Mouse (Mus musculus): Measurements from ENCODE around the gene Mdk. TPM values are rescaled to one million over a fixed set of nuclear protein-coding genes. Genes with fewer than 3 reads are reported as not detected.
A peak's percentile ranks its signal among the peaks of the same experiment; 100 is the strongest.

Mdk gene
- total and polyA plus RNA-seq, 2 experiments from 2014 or later = 54.9 to 167 TPM

DNA sequence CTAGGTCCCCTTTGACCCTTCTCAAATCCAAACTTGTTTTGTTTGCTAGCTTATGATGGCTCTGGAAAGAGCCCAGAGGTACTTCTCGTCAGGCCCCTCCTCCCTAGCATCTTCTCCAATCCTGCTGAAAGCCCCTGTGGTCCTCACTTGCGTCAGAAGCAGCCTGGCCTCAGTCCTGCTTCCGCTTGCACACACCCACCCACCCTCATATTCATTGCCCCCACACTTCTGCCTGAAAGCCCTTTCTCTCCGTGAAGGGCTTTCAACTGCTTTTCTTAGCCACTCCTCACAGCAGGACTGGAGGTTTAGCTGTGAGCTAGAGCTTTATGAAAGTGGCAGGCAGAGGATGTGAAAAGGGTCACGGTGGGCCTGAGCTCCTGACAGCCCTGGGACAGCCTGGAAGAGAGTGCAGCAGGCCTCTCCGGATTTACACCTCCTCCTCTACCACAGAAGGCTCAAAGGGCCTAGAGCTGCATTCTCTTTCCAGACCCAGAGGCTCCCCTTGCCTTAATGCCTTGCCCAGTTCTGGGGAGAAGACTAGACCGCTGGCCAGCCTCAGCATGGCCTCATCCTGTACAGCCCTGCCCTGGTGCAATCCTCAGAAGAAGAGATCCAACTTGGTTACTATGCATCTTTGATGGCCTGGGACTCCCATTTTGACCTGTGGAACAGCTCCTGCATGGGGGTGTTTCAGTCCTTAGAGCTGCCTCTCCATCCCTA lies 41.5 kb upstream of the Mdk start:
- Histone ChIP-seq H3K4me1 (ENCODE audit: insufficient read depth, low read length) (peaks cover 19% of the 10 kb centered on the region), H3K27ac (no peak overlapping the region), H3K9me3 (ENCODE audit: low read length) (no peaks in the 10 kb centered on the region), H3K27me3 (ENCODE audit: insufficient read depth, low read length) (no peaks in the 10 kb centered on the region), H3K9ac (replicated peaks; ENCODE audit: low read length) (no peak overlapping the region), H3K36me3 (ENCODE audit: insufficient read depth, low read length) (no peaks in the 10 kb centered on the region), H3K4me2 (ENCODE audit: low read depth, low read length) (no peak overlapping the region), H3K4me3 (ENCODE audit: low read length) (no peak overlapping the region)
- TF ChIP-seq CTCF (IDR thresholded peaks at IDR 0.05; ENCODE audit: low read depth) = no peak
- WGBS = 29% methylated on average over 7 of the region's 7 CpGs
- ATAC-seq (peak; percentile 11; the same call in 1 of the 2 replicates), DNase-seq (ENCODE audit: low spot score) (no peak)

GRCm38 (mm10) chr2:91972121-91972566 lies 40.0 kb upstream of the Mdk start:
- WGBS = 39% methylated on average over 13 of the region's 13 CpGs
- ATAC-seq (no peak), DNase-seq (ENCODE audit: low spot score) (no peak)
- H3K27me3 ChIP-seq (ENCODE audit: insufficient read depth, low read length) = no peaks in the 10 kb centered on the region
- H3K4me1 ChIP-seq (ENCODE audit: insufficient read depth, low read length) = peaks cover 12% of the 10 kb centered on the region
- peak overlapping the region; percentile 73; the same call in 1 of the 2 replicates for H3K27ac ChIP-seq
- no peaks in the 10 kb centered on the region for H3K9me3 ChIP-seq (ENCODE audit: low read length)
- H3K36me3 ChIP-seq (ENCODE audit: insufficient read depth, low read length) = no peaks in the 10 kb centered on the region
- TF ChIP-seq CTCF (IDR thresholded peaks at IDR 0.05; ENCODE audit: low read depth) = no peak
- H3K4me2 ChIP-seq (ENCODE audit: low read depth, low read length) = peak overlapping the region; percentile 11; the same call in 1 of the 2 replicates
- no peak overlapping the region for H3K9ac ChIP-seq (replicated peaks; ENCODE audit: low read length)
- no peak overlapping the region for H3K4me3 ChIP-seq (ENCODE audit: low read length)

DNA sequence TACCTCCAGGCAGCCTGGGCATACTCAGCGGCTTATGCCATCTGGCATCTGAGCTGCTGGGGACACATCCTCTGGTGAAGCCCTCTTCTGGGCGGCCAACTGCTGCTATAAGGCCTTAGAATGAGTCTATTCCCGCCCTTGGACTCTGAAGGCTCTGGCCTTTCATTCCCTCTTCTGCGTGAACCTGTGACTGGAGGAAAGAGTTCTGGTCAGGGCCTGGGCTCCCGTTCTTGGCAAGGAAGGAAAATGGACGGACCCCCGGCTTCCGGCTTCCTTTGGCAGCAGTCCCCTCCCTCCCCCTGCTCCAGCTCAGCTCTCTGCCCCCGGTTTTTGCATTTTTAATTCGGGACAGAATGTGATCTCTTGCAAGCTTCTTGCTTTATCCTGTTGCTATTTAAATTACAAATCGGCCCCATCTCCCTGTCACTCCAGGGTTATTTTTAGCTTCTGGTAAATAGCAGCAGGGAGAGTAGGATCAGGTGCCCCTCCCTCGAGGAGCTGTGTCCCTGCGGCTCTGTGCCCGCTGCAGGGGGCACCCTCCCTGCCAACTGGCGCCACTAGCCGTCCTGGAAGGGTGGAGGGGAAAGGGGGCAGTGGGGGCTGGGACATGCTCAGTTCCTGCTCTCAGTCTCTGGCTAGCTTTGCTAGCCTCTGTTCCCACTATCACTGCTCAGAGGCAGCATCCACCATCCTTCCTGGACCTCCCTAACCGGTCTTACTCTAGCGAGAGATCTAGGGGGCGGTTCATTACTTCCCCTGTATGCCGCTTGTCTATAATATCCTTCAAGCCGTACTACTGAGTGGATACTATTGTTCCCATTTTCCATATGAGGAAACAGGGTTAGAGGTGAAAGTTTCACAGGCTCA lies 39.4 kb upstream of the Mdk start:
- TF ChIP-seq CTCF (IDR thresholded peaks at IDR 0.05; ENCODE audit: low read depth) = no peak
- Histone ChIP-seq H3K36me3 (ENCODE audit: insufficient read depth, low read length) (no peaks in the 10 kb centered on the region), H3K4me3 (ENCODE audit: low read length) (no peak overlapping the region), H3K4me1 (ENCODE audit: insufficient read depth, low read length) (peaks cover 12% of the 10 kb centered on the region), H3K27ac (peak overlapping the region; percentile 73; the same call in 1 of the 2 replicates), H3K9me3 (ENCODE audit: low read length) (no peaks in the 10 kb centered on the region), H3K9ac (replicated peaks; ENCODE audit: low read length) (0 out of 2 replicates have a peak overlapping the region, but pooled peaks have one; percentile 9), H3K27me3 (ENCODE audit: insufficient read depth, low read length) (no peaks in the 10 kb centered on the region), H3K4me2 (ENCODE audit: low read depth, low read length) (peak overlapping the region; percentile 11; the same call in 1 of the 2 replicates)
- DNase-seq (ENCODE audit: low spot score) = peak; percentile 73
- peak; percentile 69 for ATAC-seq
- 10% methylated on average over 21 of the region's 21 CpGs for WGBS

DNA sequence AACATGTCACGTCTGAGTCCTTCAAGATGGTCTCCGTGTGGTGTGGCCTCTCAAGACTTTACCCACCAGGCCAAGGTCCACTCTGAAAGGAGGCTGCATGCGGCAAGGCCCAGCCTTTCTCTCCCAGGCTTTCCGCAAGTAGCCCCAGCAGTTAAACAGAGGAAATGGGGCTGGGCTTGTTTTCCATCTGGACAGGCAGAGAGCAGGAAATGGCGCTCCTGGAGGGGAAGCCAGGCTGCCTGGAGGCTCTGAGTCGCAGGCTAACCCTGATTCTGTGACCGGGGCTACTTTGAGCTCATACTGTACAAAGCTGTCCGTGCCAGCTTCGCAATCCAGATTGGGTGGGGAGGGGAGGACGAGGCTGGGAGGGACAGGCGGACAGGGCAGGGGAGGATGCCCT lies 35.9 kb upstream of the Mdk start:
- Histone ChIP-seq H3K27ac (peak overlapping the region; percentile 36; the same call in 1 of the 2 replicates), H3K4me3 (ENCODE audit: low read length) (no peak overlapping the region), H3K9me3 (ENCODE audit: low read length) (no peaks in the 10 kb centered on the region), H3K36me3 (ENCODE audit: insufficient read depth, low read length) (no peaks in the 10 kb centered on the region), H3K4me2 (ENCODE audit: low read depth, low read length) (no peak overlapping the region), H3K9ac (replicated peaks; ENCODE audit: low read length) (no peak overlapping the region; the same call in 1 of the 2 replicates), H3K4me1 (ENCODE audit: insufficient read depth, low read length) (peaks cover 12% of the 10 kb centered on the region), H3K27me3 (ENCODE audit: insufficient read depth, low read length) (no peaks in the 10 kb centered on the region)
- no peak for TF ChIP-seq CTCF (IDR thresholded peaks at IDR 0.05; ENCODE audit: low read depth)
- DNase-seq (ENCODE audit: low spot score) = no peak
- ATAC-seq = no peak
- 60% methylated on average over 11 of the region's 11 CpGs for WGBS

DNA sequence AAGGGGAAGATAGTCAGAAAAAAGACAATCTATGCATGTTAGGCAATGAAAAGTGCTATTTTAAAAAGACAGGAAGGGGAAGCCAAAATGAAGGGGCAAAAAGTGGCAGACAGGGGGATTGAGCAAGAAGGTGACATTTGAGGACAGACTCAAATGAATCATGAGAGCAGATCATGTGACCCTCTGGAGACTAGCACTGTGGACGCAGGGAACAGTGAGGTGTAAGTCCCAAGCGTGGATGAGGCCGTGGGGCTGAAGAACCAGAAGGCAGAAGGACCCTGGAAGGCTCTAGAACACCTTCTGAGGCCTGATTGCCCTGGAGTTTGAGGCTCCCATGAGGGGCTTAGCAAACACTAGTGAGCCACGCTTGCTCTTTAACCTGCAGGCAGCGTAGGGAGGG lies 34.3 kb upstream of the Mdk start:
- no peak for TF ChIP-seq CTCF (IDR thresholded peaks at IDR 0.05; ENCODE audit: low read depth)
- Histone ChIP-seq H3K4me2 (ENCODE audit: low read depth, low read length) (no peak overlapping the region), H3K27ac (no peak overlapping the region), H3K36me3 (ENCODE audit: insufficient read depth, low read length) (no peaks in the 10 kb centered on the region), H3K27me3 (ENCODE audit: insufficient read depth, low read length) (no peaks in the 10 kb centered on the region), H3K9me3 (ENCODE audit: low read length) (no peaks in the 10 kb centered on the region), H3K9ac (replicated peaks; ENCODE audit: low read length) (no peak overlapping the region), H3K4me3 (ENCODE audit: low read length) (no peak overlapping the region), H3K4me1 (ENCODE audit: insufficient read depth, low read length) (peaks cover 18% of the 10 kb centered on the region)
- ATAC-seq (no peak), DNase-seq (ENCODE audit: low spot score) (no peak)
- 87% methylated on average over 5 of the region's 5 CpGs for WGBS

DNA sequence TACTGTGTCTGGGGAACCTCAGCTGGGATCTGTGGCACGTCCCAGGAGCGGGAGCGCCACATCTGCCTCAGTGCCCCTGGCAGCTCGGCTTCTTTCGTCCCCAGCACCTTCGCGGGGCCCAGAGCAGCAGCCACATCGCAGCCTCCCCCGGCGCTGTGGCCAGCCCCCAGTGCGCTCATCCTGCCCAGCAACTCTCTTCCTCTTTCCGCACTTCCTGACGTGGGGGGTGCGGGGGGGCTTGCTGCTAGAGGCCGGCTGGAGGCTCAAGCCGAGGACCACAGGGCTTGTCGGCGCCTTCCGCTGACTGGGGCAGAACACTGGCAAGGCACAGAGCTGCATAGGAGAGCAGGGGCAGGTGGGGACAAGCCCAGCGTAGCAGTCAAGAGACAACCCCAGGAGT lies 33.3 kb upstream of the Mdk start:
- no peaks in the 10 kb centered on the region for H3K27me3 ChIP-seq (ENCODE audit: insufficient read depth, low read length)
- no peak for DNase-seq (ENCODE audit: low spot score)
- H3K9ac ChIP-seq (replicated peaks; ENCODE audit: low read length) = no peak overlapping the region
- no peak overlapping the region; the same call in 1 of the 2 replicates for H3K4me3 ChIP-seq (ENCODE audit: low read length)
- H3K4me2 ChIP-seq (ENCODE audit: low read depth, low read length) = peak overlapping the region; percentile 29
- H3K36me3 ChIP-seq (ENCODE audit: insufficient read depth, low read length) = no peaks in the 10 kb centered on the region
- no peak for TF ChIP-seq CTCF (IDR thresholded peaks at IDR 0.05; ENCODE audit: low read depth)
- ATAC-seq = no peak
- H3K27ac ChIP-seq = no peak overlapping the region
- peaks cover 13% of the 10 kb centered on the region for H3K4me1 ChIP-seq (ENCODE audit: insufficient read depth, low read length)
- 25% methylated on average over 20 of the region's 20 CpGs for WGBS
- no peaks in the 10 kb centered on the region for H3K9me3 ChIP-seq (ENCODE audit: low read length)

All from hindbrain, postnatal 0 days (tissue).